In genomic region chr1:184076756-184077155, GRCm38 (mm10) we compare ENCODE assay signal across 11 mouse cellular contexts. TPM values are rescaled to one million over a fixed set of nuclear protein-coding genes. Genes with fewer than 3 reads are reported as not detected.
DNase-seq lines count a peak whose midpoint lies in the region; ATAC-seq and TF ChIP-seq lines count a peak whose summit lies in the region.
"Had no signal": no experiment of that assay in that cellular context is flagged by ENCODE, and none has a peak within 500 bp of the region (broad histone marks: within the 10 kb centered on the region; RNA-seq: fewer than 3 reads in every experiment).

No protein-coding gene starts in this region.

- no peak for TF ChIP-seq CTCF in gastrocnemius, adult 2 months (IDR thresholded peaks at IDR 0.05)

- H3K27ac ChIP-seq in gastrocnemius, adult 2 months = peak overlapping the region; percentile 40
- H3K27ac ChIP-seq in lung, embryonic 15.5 days = peak overlapping the region; percentile 6; the same call in 1 of the 2 replicates
- 0 out of 2 replicates have a peak overlapping the region, but pooled peaks have one; percentile 26 for H3K27ac ChIP-seq in stomach, embryonic 15.5 days
- H3K27ac ChIP-seq in hindbrain, embryonic 14.5 days = no peak overlapping the region
- H3K27ac ChIP-seq: forebrain, embryonic 12.5 days; liver, embryonic 13.5 days had no signal

- no peak for ATAC-seq in lung, embryonic 15.5 days (ENCODE audit: borderline replicate concordance, extremely low read depth, low FRiP score, low TSS enrichment)
- no peak for ATAC-seq in stomach, embryonic 15.5 days (ENCODE audit: insufficient read depth, low FRiP score, low read depth)
- no peak for ATAC-seq in hindbrain, embryonic 14.5 days (ENCODE audit: low FRiP score)

- peaks cover 20% of the 10 kb centered on the region for H3K4me1 ChIP-seq in lung, embryonic 15.5 days
- peaks cover 5% of the 10 kb centered on the region; the same call in 1 of the 2 replicates for H3K4me1 ChIP-seq in stomach, embryonic 15.5 days
- H3K4me1 ChIP-seq in hindbrain, embryonic 14.5 days (replicated peaks; ENCODE audit: control insufficient read depth, insufficient read depth, low read length) = no peaks in the 10 kb centered on the region
- H3K4me1 ChIP-seq: forebrain, embryonic 12.5 days; liver, embryonic 13.5 days had no signal

- intact Hi-C loops in gastrocnemius, adult 2 months (cut with DNase I) = loop anchor here (10.0 kb wide), 1 partner anchor 158 kb away; no protein-coding TSS in a partner anchor
- intact Hi-C loops in gastrocnemius, postnatal 14 days (cut with DNase I; ENCODE audit: low total_unique reads) = no loop called here

- 36% methylated on average over 2 of the region's 2 CpGs for WGBS in lung, embryonic 15.5 days
- 36% methylated on average over 2 of the region's 2 CpGs for WGBS in stomach, embryonic 15.5 days
- 79% methylated on average over 2 of the region's 2 CpGs for WGBS in hindbrain, embryonic 14.5 days

- H3K9ac ChIP-seq in lung, embryonic 15.5 days = no peak overlapping the region
- H3K9ac ChIP-seq in stomach, embryonic 15.5 days = no peak overlapping the region
- no peak overlapping the region for H3K9ac ChIP-seq in hindbrain, embryonic 14.5 days
- H3K9ac ChIP-seq: forebrain, embryonic 12.5 days; liver, embryonic 13.5 days had no signal

- DNase-seq in gastrocnemius, adult 2 months = no peak
- DNase-seq in gastrocnemius, postnatal 14 days = no peak
- DNase-seq in lung, adult 18-20 months = no peak
- DNase-seq in adrenal gland, postnatal 14 days = peak; percentile 50
- no peak for DNase-seq in right cerebral cortex, postnatal 10 days (ENCODE audit: low spot score in 2 of 2)
- DNase-seq in hindbrain, embryonic 14.5 days (ENCODE audit: low spot score) = no peak
- DNase-seq: liver, embryonic 13.5 days had no signal

- no peak overlapping the region for H3K4me2 ChIP-seq in lung, embryonic 15.5 days
- no peak overlapping the region for H3K4me2 ChIP-seq in stomach, embryonic 15.5 days
- H3K4me2 ChIP-seq in hindbrain, embryonic 14.5 days (replicated peaks) = no peak overlapping the region
- H3K4me2 ChIP-seq: forebrain, embryonic 12.5 days; liver, embryonic 13.5 days; midbrain, embryonic 11.5 days had no signal

- H3K36me3 ChIP-seq in lung, embryonic 15.5 days = no peaks in the 10 kb centered on the region
- H3K36me3 ChIP-seq in stomach, embryonic 15.5 days = no peaks in the 10 kb centered on the region
- H3K36me3 ChIP-seq in hindbrain, embryonic 14.5 days (replicated peaks; ENCODE audit: control insufficient read depth, insufficient read depth) = no peaks in the 10 kb centered on the region
- H3K36me3 ChIP-seq: liver, embryonic 13.5 days had no signal

- no peaks in the 10 kb centered on the region for H3K27me3 ChIP-seq in lung, embryonic 15.5 days
- no peaks in the 10 kb centered on the region for H3K27me3 ChIP-seq in stomach, embryonic 15.5 days (replicated peaks)
- no peaks in the 10 kb centered on the region for H3K27me3 ChIP-seq in hindbrain, embryonic 14.5 days (ENCODE audit: control insufficient read depth, insufficient read depth, low read length)
- H3K27me3 ChIP-seq: forebrain, embryonic 12.5 days; liver, embryonic 13.5 days had no signal

- no peak overlapping the region for H3K4me3 ChIP-seq in gastrocnemius, adult 2 months
- H3K4me3 ChIP-seq in lung, embryonic 15.5 days = no peak overlapping the region
- no peak overlapping the region for H3K4me3 ChIP-seq in stomach, embryonic 15.5 days (replicated peaks)
- H3K4me3 ChIP-seq in hindbrain, embryonic 14.5 days (replicated peaks; ENCODE audit: low read length) = no peak overlapping the region
- H3K4me3 ChIP-seq: forebrain, embryonic 12.5 days; liver, embryonic 13.5 days had no signal

- no peaks in the 10 kb centered on the region for H3K9me3 ChIP-seq in lung, embryonic 15.5 days
- H3K9me3 ChIP-seq in stomach, embryonic 15.5 days = no peaks in the 10 kb centered on the region
- H3K9me3 ChIP-seq in hindbrain, embryonic 14.5 days (ENCODE audit: control insufficient read depth, low read length) = no peaks in the 10 kb centered on the region
- H3K9me3 ChIP-seq: forebrain, embryonic 12.5 days; liver, embryonic 13.5 days had no signal

RNA-seq across cellular contexts. Expression of gene 1700056E22Rik, which starts 42.7 kb away (rescaled TPM):
- total RNA-seq in gastrocnemius, adult 2 months (2021) = under 1 TPM; 0.18 to 0.42 TPM
- total RNA-seq in gastrocnemius, postnatal 14 days (2021) = 1 to 10 TPM; 1.6 to 1.9 TPM
- polyA plus RNA-seq in lung, embryonic 15.5 days (2015; fragmentation: Nextera tagmentation; extraction: Ambion mirVana) = 1.1 and 1.5 TPM in 2 replicates
- total RNA-seq in adrenal gland, postnatal 14 days (2021) = 5.4 and 5.7 TPM in 2 replicates
- polyA plus RNA-seq in stomach, embryonic 15.5 days (2015; fragmentation: Nextera tagmentation; extraction: Ambion mirVana) = 1.4 and 1.5 TPM in 2 replicates
- polyA plus RNA-seq in hindbrain, embryonic 14.5 days (2014; fragmentation: Nextera tagmentation; extraction: Ambion mirVana) = 0.37 and 0.75 TPM in 2 replicates
